Mouse (Mus musculus): ENCODE data around the gene Fgf10.

Fgf10 gene

GRCm38 (mm10) chr13:118669491-118669890 lies at the start of gene Fgf10:
Fgf10 (plus strand) TSS chr13:118669791.
- WGBS: 47% methylated on average over 7 of the region's 7 CpGs

- WGBS: 66% methylated on average over 3 of the region's 3 CpGs
Observed at GRCm38 (mm10) chr13:118629661-118630428, 39.7 kb upstream of the Fgf10 start.

- WGBS: 83% methylated on average over 2 of the region's 2 CpGs
Observed at GRCm38 (mm10) chr13:118631500-118631899, 38.1 kb upstream of the Fgf10 start.

GRCm38 (mm10) chr13:118636047-118636446 lies 33.5 kb upstream of the Fgf10 start:
- 96% methylated on average over 5 of the region's 5 CpGs for WGBS

GRCm38 (mm10) chr13:118642585-118642984 lies 27.0 kb upstream of the Fgf10 start:
- 80% methylated on average over 3 of the region's 3 CpGs for WGBS

GRCm38 (mm10) chr13:118643138-118643537 lies 26.5 kb upstream of the Fgf10 start:
- 80% methylated on average over 6 of the region's 6 CpGs for WGBS

- 74% methylated on average over 5 of the region's 5 CpGs for WGBS
Observed at GRCm38 (mm10) chr13:118656991-118657390, 12.6 kb upstream of the Fgf10 start.

- WGBS: 92% methylated on average over 2 of the region's 2 CpGs
Observed at GRCm38 (mm10) chr13:118658031-118658430, 11.6 kb upstream of the Fgf10 start.

- 88% methylated on average over 7 of the region's 7 CpGs for WGBS
Observed at GRCm38 (mm10) chr13:118658608-118659326, 10.8 kb upstream of the Fgf10 start.

- 86% methylated on average over 3 of the region's 3 CpGs for WGBS
Observed at GRCm38 (mm10) chr13:118661664-118662063, 7.9 kb upstream of the Fgf10 start.

- WGBS: 69% methylated on average over 2 of the region's 2 CpGs
Observed at GRCm38 (mm10) chr13:118664901-118665300, 4.7 kb upstream of the Fgf10 start.

GRCm38 (mm10) chr13:118679228-118679627 lies 9.6 kb downstream of the Fgf10 start:
- 86% methylated on average over 3 of the region's 3 CpGs for WGBS

GRCm38 (mm10) chr13:118693049-118693448 lies 23.5 kb downstream of the Fgf10 start:
- 82% methylated on average over 2 of the region's 2 CpGs for WGBS

- WGBS: 28% methylated on average over 4 of the region's 4 CpGs
Observed at GRCm38 (mm10) chr13:118695103-118695502, 25.5 kb downstream of the Fgf10 start.

- 87% methylated on average over 3 of the region's 3 CpGs for WGBS
Observed at GRCm38 (mm10) chr13:118705716-118706115, 36.1 kb downstream of the Fgf10 start.

GRCm38 (mm10) chr13:118709912-118710311 lies 40.3 kb downstream of the Fgf10 start:
- WGBS: 92% methylated on average over 1 of the region's 1 CpGs

GRCm38 (mm10) chr13:118713626-118714150 lies 44.1 kb downstream of the Fgf10 start:
- 2% methylated on average over 14 of the region's 14 CpGs for WGBS

GRCm38 (mm10) chr13:118714284-118715065 lies 44.9 kb downstream of the Fgf10 start:
- under 1% methylated on average over 35 of the region's 36 CpGs for WGBS

GRCm38 (mm10) chr13:118715066-118716018 lies 45.8 kb downstream of the Fgf10 start:
- 2% methylated on average over 31 of the region's 31 CpGs for WGBS

GRCm38 (mm10) chr13:118716265-118716664 lies 46.7 kb downstream of the Fgf10 start:
- WGBS: 30% methylated on average over 8 of the region's 8 CpGs

- WGBS: 70% methylated on average over 1 of the region's 1 CpGs
Observed at GRCm38 (mm10) chr13:118716726-118717125, 47.1 kb downstream of the Fgf10 start.

All from cerebral cortex, adult 2 months (tissue).